Mouse (Mus musculus): Measurements from ENCODE around the gene Rbm47.

Gene Rbm47

DNA sequence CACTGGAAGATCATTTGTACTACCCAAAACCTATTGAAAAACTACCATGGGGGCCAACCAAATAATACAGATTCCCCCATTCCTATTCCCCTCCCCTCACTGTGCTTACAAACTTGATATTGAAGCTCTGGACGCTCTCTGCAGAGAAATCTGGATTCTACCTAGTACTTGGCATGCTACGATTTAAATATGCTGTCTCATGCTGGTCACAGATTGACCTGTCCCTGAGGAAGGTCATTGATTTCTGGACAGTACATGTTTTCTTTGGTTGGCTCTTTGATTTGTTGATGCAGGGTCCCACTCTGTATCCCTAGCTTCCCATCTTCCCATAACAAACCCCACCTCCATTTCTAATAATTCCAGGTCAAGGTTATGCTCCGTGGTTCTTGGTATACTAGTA is 88.4 kb downstream of the Rbm47 start:
- DNase-seq = no peak

DNA sequence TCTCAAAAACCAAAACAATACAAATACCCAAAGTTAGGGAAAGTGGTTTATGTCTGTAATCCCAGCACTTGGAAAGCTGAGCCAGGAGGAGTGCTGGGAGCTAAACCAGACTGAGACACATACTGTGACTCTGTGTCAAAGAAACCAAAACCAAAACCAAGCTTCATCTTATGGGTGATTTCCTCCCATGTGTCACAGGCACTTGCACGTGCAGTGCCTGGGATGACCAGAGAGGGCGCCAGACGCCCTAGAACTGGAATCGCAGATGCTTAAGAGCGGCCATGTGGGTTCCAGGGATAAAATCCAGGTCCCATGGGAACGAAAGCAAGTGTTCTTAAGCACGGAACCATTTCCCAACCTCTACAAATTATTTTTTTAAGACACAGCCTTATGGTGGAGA is 89.6 kb downstream of the Rbm47 start:
- peak; percentile 62 to 73 for DNase-seq

DNA sequence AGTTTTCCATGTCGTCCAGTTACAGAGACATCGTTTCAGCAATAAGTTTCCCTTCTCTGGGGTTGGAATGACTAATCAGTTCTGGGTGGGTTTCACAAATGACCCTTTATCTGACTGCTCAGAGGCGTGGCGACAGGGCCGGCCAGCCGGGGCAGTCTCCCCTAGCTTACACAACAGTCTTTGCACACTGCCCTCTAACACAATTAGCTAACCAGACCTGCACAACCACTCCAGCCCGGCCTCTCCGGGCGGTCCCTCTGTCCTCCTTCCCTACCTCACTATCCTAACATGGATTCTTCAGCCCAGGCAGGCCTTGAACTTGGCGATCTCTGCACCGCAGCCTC is 90.7 kb downstream of the Rbm47 start:
- DNase-seq = peak; percentile 70 to 83

DNA sequence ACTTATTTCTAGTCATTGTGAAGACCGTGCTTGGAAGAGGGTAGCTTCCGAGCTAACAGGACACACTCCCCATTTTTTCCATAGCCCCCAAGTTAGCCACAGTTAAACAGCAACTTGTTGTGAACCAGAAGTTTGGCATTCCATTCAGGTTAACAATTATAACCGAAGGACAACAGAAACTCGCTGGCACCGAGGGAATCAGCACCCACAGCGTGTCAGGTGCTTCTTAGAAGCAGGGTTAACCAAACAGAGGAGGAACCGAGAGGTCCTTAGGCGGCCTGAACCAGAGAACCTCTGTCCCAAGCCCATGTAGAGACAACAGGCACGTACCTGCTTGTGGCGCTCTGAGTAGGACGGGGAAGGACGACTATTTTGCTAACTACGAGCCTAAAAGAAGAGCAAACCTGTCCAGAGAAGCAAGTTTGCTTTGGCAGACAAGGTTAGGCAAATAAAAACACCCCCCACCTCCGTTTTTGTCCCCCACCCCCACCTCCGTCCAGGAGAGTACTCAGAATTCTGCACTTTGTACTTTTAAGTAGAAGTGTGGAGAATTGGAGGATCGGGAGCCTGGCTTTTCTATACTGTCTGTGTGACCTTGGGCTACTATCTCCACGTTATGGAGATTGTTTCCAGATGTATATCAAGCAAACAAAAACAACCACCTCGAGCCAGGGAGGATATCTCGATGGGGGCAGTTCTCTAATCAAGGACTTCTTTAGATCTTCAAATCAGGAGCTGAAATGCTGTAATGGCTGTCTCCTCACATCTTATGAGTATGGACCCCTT is 91.3 kb downstream of the Rbm47 start:
- DNase-seq = peak; percentile 47 to 67

DNA sequence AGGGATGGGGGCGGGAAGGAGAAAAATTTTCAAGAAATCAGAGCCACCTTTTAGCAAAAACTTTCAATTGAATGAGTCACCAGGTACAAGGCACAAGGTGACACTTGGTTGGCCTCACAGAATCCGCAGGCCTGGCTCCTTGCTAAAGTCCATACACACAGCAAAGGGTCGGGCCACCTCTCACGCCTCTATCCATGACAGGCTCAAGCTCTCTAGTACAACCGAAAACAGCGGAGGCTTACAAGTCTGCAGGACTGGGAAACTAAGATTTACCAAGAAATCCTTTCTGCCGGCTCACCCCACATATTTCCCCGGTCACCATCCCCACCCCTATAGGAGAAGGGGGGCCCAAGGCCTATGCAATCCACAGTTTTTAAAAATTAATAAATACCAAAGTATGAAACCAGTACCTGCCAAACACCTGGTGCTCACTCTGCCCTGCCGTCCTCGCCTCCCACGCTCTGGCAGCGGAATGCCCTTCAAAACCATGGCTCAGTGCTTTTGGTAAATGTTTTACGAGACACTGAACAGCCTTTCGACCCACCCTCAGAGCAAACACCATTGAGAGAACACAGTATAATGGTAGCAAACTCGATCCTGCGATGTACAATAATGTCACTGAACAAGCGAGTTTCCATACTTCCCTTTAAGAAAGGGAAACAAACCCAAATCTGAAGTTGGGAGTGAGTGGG is 92.2 kb downstream of the Rbm47 start:
- peak; percentile 61 to 73 for DNase-seq

DNA sequence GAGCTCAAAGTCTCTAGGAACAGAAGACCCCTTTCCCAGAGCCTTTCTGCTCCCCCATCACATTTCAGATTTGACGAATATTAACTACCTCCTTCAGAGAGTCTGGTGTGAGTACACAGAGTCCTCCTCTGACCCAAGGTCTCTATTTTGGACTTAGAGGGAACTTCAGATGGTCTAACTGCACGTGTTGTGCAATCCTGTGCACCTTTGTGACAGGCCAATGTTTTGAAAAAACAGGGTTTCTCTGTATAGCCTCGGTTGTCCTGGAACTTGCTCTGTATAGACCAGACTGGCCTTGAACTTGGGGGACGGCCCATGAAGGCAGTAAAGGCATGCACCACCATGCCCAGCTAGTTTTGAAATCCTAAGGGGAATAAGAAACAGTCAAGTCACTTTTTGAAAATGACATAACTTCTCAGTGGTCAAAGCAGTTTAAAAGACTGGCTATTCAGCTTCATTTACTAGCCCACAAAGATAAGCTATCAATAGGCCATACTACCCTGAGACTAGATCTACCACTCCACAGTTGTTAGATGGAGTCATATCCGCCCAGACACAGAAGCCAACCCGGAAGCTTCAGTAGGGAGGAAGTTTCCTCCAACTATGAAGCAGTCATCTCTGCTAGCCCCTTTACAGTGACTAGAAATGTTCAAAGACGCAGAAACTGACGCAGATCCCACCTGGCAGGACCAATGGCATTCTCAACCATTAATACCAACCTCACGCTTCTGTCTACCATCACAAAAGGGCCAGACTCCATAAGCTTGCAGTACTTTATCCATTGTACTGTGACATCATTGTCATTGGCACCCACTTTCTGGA is 93.3 kb downstream of the Rbm47 start:
- DNase-seq = no peak

DNA sequence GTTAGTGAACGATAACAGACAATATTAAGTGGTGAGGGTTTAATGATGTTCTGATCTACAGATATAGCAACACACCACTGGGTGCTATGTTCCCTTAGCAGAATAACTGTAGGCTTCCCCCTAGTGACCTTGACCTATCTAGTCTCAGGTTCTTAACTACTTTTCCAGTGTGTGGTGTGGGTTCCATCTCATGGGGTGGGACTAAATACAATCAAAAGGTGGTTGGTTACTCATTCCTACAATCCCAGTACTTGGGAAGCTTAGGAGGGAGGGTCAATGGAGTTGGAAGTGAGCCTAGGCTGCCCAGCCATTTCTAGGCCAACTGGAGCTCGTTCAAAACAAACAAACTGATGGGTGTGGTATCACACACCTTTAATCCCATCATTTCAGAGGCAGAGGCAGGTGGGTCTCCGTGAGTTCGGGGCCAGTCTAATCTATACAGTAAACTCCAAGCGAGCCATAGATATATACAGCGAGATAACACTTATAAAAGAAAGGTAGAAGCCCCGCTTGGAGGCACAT is 94.4 kb downstream of the Rbm47 start:
- DNase-seq = no peak

DNA sequence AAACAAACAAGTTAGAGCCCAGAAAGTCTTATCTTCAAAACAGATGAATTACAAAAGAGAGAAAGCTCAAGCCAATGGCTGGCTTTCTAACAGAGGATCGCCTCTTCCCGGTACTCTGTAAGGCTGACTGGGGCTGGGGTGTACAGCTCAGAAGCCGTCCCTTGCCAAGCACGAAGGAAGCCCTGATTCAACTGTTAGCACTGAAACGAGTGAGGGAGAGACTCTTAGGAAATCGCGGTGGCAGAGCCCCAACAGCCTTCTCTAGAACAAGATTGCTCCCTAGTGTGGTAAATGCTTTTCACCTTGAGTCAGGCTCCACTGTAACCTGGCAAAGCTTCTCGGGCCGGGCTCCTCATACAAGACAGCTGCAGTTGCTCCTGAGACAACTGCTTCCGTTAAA is 95.5 kb downstream of the Rbm47 start:
- DNase-seq = peak; percentile 88 to 91

DNA sequence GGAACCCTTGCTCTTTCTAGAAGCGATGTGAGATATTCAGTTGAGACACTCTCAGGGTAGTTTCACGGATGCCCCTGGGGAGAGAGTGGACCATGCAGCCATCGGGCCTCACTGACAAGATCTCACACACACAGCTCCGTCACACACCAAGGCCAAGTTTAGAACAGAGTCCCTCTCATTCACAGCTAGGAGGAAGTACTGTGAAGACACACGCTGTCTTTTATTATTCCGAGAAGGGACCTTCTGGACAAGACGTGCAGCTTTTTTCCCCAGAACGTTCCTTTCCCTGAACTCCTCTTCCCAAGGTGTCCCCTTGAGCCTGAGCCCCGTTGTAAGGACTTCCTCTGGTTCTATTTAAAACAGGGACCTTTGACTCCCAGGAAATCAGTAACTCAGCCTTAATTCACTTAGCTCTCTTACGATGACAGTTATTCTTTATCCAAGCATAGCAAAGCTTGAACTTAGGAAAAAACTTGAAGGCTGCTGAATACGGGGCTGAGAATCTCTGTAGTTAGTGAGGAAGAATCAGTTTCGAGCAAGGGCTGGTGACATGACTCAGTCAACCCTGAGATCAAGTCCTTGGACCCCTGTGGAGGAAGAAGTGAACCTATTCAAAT is 96.1 kb downstream of the Rbm47 start:
- DNase-seq = no peak

DNA sequence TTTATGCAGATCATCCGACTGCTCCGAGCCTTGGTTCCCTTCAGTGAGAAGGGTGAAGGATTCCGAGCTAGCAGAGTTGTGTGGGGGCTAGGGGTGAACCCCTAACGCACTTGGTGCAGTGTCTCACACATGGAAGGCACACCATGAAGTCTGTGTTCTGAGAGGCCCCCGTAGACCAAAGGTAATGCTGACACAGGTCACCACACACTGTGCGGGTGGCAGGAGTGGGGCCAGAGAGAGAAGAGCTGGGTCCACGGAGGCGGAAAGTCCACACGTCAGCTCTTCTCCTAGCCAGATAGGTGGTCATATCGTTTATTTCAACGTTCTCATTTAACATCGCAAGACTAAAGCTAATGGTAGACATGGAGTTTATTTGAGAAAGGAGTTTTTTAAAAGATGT is 97.0 kb downstream of the Rbm47 start:
- no peak for DNase-seq

DNA sequence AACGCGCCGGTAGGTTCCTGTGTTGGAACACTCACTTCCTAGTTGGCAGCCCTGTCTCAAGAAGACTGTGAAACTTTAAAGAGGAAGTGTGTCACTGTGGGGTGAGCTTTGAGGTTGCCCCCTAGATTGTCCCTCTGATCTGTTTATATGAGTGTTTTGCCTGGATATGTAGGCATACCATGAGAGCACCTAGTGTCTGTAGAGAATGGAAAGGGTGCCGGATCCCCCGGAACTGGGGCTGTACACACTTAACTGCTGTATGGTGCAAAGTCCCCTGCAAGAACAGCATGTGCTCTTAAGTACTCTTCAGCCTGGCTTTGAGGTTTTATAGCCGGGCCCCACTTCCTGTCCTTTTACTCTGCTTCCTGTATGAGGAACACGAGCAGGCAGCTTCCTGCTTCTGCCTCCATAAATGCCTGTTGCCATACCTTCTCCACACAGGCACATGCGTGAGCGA is 97.9 kb downstream of the Rbm47 start:
- peak; percentile 62 to 70 for DNase-seq

DNA sequence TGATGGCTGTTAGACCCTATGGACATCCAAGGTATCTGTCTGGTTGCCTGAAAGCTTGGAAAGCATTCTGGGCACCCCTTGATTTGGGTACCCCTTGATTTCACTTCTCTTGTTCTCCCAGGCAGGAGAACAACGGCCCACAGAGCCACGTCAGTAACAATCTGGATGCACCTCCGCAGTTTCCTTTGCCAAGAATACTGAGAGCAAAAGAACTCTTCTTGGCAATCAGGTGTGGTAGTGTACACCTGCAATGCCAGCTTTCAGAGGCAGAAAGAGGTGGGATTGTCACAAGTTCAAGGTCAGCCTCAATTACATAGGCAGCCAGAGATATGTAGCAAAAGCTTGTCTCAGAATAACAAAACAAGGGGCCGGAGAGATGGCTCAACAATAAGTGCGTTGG is 98.7 kb downstream of the Rbm47 start:
- DNase-seq = no peak

DNA sequence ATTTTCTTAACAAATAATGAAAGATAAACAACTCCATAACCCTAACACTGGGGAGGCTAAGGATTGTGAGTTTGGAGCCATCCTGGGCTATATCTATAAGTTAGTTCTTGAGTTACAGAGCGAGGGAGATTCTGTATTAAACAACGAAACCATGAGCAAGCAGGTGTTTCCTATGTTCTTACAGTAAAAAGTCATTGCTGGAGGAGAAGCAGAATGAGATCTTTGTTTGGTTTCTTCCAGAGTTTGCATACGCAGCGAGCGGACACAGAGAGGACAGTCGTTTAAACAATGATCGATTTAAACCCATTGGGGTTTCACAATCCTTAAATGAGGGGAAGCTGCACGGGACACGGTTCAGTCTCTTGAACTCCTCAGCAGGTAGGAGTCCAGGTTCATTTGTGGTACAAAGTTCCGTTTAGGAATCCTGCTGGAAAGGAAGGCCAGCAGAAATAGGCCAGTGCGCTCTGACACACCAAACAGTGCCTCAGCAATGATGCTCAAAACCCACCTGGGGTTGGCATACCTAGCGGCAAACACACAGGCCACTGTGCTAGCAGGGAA is 99.2 kb downstream of the Rbm47 start:
- DNase-seq = no peak

DNA sequence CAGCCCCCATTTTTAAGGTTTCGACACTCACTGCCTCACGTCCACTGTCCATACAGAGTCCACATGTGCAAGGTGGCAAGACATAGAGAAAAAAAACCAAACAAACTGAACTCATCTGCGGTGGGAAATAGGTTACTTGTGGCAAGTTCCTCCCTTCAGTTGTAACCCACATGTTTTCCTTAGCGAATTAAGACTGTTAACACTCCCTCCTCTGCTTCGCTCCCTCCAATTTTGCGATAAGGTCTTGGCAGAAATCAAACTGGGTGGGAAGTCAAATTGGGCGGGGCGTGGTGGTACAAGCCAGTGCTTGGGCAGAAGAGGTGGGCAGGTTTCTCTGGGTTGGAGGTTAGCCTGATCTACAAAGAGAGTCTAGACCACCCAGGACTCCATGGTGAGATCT is 101.2 kb downstream of the Rbm47 start:
- peak in 1 of 2 experiments; percentile 49 for DNase-seq

DNA sequence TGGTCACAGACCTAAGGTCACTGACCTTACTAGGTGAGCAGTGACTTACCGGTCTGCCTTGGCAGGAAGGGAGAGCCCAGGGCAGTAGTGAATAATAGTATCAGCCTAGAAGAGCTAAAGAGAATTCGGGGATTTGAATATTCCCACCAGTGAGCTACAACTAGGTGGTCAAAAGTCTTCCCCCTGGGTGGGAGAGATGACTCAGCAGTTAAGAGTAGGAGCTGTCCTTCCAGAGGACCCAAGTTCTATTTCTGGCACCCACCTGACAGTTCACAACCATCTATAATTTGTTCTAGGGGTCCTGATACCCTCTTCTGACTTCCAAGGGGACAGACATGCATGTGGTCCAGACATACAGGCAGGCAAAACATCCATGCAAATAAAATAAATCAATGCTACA is 102.6 kb downstream of the Rbm47 start:
- no peak for DNase-seq

DNA sequence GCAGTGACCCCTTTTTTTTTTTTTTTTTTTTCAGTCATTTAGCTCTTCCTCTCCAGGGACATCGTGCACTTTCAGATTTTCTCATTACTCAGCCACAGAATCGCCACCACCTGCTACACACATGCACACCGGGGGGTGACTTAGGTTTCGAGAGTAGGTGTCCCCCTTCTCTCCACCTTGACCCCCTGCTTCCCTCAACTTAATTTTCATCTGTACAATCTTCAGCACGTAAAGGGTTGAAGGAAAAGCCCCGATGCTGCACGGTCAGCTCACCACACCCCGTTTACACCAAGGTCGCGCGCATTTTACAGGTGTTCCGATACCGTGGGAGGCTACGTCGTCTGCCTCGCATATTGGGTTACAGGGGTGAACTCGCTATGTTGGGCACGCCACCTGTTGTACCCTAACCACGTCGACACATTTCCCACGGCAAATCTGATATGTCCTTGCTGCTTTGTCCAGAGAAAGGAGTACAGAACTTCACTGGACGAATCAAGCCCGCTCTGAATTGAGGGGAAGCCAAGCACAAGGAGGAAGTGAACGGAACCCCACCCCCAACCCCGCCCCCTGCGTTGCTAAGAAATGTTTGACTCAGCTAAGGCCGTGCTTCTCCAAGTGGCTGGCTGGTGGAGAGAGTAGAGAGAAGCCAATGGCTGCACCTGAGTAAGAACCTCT is 103.3 kb downstream of the Rbm47 start:
- DNase-seq = peak; percentile 68 to 73

DNA sequence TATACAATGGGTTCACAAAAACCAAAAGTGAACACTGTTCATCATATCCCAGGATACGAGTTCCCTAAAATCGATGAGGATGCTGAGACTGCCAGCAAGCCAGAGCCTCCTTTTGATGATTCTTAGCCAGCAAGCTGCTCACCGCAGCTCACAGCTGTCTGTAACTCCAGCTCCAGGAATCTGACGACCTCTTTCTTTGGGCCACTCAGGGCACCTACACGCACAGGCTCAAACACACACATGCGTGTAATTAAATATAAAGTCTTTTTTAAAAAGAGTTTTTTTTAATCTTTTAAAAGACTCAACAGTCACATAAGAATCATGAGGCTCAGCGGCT is 103.8 kb downstream of the Rbm47 start:
- no peak for DNase-seq

DNA sequence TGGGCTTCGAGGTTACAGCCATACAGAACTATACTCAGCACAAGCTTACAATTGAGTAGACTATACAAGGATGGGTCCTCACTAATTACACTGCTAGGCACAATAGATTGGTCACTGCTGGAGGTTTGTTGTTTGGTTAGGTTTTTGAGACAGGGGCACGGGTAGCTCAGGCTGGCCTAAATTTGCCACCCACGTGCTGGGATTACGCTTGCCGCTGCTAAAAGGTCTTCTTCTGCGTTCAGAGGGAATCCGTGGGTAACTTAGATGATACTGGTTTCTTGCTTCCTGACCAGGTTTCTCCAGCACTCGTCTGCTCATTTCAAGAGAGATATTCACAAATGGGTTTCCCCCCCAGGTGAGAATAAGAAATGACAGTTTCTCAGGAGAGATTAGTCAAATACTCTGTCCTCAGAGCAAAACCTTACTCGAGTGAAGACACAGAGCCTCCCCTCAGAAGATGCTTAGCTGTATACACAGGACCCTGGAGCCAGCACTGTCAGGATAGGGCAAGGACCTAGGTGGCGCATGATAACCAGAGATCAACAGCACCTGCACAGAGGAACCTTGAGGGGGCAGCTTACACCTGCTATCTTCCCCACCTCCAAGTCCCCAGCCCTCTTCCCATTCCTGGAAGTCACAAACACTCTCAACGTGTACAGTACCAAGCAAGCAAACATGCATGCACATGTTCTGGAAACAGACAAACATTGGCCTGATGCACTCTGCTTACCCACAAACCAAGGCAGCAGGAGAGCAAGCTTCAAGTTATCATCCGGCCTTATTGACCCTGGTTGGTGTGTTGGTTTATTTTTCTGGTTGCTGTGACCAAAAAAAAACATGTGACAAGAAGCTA is 104.6 kb downstream of the Rbm47 start:
- DNase-seq = no peak

DNA sequence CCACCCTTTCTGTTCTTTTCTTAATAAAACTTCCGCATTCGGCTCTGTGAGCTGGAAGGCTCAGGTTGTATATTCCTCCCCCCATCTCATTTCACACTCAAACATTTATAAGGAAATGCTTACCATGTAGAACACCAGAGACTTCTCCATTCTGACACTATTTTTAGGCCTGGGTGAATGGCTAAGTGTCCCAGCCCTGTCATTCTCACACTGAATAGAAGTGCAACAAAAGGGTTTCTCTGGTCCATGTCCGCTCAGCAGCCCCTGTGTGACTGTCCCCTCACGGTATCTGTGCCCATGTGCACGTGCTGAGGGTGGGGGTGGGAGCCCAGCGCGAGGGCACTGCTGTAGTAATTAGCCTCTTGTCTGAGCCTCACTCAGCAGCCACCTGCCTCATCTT is 105.7 kb downstream of the Rbm47 start:
- DNase-seq = no peak

DNA sequence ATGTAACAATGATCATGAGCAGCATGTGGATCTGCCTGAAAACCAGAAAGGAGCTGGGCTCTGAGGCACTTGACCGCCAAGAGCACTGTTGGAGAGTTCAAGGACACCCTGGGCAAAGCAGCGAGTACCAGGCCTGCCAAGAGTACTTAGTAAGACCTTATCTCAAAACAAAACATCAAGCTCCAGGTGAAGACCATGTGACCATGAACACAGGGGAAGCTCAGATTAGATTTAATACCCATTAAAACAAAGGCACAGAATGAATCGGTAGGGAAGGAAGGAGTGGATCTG is 110.0 kb downstream of the Rbm47 start:
- no peak for DNase-seq

Measured in lung, adult 18-20 months (tissue).